Mouse (Mus musculus) large intestine, adult 2 months (tissue): ENCODE data around the gene Fam92a. TPM values are rescaled to one million over a fixed set of nuclear protein-coding genes. Genes with fewer than 3 reads are reported as not detected.
"Not testable (repeated sequence)": the region's sequence is repeated elsewhere in the genome, so short reads cannot be mapped to it uniquely, and the experiment has no call there.

Source experiments
- DNase-seq: peaks from one replicate; pipeline ENCODE4 v3.0.0-alpha.2; 2012; ENCODE audit warnings: low read depth, low spot score
- WGBS: fragments of 180-500 bp; shearing (Covaris S2); methylation state at CpG from one replicate; pipeline ENCODE4 v1.1.7; 2018; 5-methylcytosine and 5-hydroxymethylcytosine counted together
- polyA plus RNA-seq: library from polyadenylated mRNA; depleted of rRNA; stranded (reverse); fragments of >200 nt; gene quantifications from 2 replicates; pipeline ENCODE4 v1.2.3, GENCODE M21; 2012; rRNA removed

The Fam92a gene
- polyA plus RNA-seq: 2.2 and 3.3 TPM in 2 replicates

DNA sequence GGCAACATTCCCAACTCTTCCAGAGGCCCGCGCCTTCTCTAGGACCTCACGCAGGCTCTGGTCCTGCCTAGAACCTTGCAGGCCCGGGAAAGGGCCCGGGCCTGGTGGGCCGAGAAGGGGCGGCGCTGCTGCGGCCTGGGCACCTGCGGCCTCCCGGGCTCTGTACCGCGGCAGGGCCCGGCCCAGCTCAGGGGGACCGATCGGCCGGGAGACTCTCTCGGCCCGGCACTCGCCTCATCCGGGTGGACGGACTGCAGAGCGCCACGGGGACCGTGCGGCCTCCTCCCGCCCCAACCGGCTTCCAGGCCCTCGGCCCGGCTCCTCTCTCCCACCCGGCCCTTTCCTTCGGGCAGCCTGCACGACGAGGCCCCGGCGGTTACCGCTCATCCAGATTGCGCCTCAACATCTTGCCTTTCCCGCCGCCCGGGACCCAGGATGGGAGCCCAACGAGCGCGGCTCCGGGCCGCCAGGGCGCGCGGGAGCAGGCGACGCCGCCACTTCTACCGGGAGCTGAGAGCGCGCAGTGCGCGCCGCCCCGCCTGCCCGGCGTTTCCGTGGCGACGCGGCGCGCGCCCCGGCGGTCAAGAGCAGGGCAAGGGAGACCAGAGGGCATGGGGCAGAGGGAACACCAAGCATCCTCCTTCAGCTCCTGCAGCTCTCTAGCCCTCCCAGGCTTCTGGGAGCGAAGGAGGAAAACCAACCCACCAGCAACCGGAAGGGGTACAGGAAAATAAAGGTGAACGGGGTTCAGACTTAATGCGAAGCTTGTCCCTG lies at the start of gene Fam92a:
Gene Fam92a (minus strand): TSS at position 698 of the 774 bp plus-strand sequence.
- peak; percentile 13 for DNase-seq
- WGBS: under 1% methylated on average over 74 of the region's 74 CpGs

DNA sequence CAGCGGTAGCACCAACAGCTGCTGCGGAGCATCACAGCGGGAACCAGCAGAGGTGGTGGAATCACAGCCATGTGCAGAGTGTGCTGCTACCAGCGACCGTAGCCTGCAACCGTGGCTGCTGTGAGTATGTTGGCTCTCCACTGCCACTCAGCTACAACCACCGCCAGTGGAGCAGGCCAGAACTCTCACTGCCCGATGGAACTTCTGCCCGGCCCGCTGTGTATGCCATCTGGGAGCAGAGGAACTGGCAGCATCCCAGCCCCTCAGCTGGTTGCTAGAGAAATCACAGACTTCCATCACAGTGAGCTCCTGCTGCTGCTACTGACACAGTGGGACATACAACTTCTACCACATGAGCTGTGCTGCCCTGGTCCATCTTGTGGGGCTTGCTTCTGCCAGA lies 7.2 kb upstream of the Fam92a start:
- no peak for DNase-seq
- 88% methylated on average over 10 of the region's 10 CpGs for WGBS

DNA sequence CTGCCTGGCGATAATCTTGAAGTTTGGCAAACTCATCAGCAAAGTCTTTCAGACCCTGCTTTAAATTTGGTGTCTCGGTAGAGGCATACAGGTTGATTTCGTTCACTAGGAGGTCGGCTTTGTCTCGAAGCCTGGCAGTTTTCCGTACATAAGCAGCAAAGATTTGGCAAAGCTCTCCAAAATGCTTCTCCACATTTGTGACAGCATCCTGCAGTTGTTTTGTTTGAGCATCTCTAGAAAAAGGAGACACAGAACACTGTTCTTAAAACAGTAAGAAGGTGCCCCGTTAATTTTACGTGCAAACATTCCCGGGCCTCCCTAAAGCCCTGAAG lies 863 bp downstream of the Fam92a start:
- no peak for DNase-seq
- 21% methylated on average over 9 of the region's 9 CpGs for WGBS

DNA sequence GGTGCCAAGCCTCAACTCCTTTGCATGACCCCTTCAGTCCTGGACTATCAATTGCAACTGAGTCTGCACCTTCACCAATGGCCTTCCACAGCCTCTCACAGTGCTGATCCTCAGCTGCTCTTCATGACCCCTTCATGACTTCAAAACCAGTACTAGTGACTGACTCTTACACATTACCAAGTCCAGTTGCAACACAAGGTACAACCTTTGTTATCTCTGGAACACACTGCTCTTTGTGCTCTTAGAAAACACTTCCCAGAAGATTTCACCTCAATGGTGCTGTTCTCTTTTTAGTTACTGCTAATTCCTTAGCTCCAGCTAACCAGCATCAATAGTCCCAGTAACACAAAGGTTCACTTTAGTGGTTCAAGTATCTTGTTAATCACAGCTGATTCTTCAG lies 24.2 kb downstream of the Fam92a start:
- no peak for DNase-seq

DNA sequence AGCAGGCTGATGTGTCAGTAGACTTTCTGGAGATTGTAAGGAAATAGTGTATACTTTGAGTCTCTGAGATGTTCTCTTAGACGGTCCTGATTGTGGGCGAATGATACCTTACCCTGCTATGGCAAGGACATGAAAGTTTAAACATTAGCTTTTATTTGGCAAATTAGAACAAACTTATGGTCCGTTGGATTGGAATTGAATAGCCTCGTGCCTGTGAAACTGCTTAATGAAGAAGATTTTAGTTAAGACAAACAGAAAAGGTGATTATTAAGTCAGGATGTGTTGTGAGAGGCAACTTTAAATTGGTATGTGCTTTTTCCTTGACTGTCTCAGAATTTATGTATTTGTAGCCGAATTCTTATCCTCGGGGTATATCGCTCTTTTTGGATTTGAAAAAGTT lies 30.3 kb downstream of the Fam92a start:
- WGBS: 87% methylated on average over 7 of the region's 7 CpGs
- not testable (repeated sequence) for DNase-seq

DNA sequence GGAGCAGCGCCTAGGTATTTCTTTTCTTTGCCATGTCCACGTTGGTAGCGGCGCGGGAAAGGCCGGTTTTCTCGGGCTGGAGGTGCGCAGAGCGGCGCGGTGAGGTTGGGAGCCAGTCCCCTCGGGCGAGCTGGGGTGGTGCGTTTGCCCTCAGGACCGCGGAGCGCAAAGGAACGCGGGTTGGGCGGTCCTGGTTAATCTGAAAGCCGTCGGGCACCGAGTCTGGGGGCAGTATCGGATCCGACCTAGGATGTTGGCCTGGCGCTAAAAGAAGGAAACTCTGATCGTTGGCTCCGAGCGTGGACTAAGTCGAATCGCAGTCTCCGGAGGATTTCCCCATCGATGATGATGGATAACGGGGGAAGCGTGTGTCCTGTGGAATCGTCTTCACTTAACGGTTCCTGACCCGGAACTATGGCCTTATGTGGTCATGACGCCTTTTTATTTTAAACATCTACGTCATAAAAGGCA lies 31.2 kb downstream of the Fam92a start:
- DNase-seq: not testable (repeated sequence)
- 7% methylated on average over 21 of the region's 40 CpGs for whole genome bisulfite sequencing

DNA sequence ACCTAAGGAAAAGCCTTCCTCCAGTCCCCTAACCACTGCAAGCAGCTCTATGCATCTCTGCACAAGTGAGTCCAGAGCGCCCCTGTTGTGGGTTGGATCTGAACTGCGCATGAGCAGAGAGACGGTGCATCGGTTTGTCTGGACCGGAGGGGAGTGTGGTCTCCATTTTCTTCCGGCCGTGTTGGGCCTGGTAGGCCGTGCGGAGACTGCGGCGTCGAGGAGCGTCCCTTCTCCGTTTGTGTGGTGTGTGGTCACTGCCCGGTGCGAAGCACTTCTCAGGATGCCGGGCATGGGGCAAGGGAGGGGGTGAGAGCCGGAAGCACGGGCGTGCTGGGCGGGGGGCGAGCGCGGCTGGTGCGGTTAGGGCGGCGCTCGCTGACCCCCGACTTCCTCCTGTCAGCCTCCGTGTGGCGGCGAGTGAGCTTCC lies 31.7 kb downstream of the Fam92a start, which contains the start of gene Rbm12b1:
Gene Rbm12b1 (plus strand): TSS at position 124 of the 427 bp plus-strand sequence.
- peak; percentile 11 for DNase-seq
- 1% methylated on average over 21 of the region's 32 CpGs for WGBS

Other genes starting within 250 kb of the Fam92a start
- gene Gm10604, start 190.8 kb downstream of the Fam92a start, polyA plus RNA-seq: not detected in 2 replicates
- 1.1 and 1.4 TPM in 2 replicates for gene Rbm12b2, start 82.6 kb downstream of the Fam92a start, polyA plus RNA-seq
- 0.45 and 1.8 TPM in 2 replicates for gene Rbm12b1, start 31.8 kb downstream of the Fam92a start, polyA plus RNA-seq